Comparison of ENCODE assay signal across 27 mouse cellular contexts in genomic region chr12:8462533-8462932, GRCm38 (mm10).
"Had no signal": no experiment of that assay in that cellular context is flagged by ENCODE, and none has a peak within 500 bp of the region (broad histone marks: within the 10 kb centered on the region; RNA-seq: fewer than 3 reads in every experiment).

No protein-coding gene starts in this region.

- H3K4me2 ChIP-seq: embryonic facial prominence, embryonic 12.5 days; embryonic facial prominence, embryonic 13.5 days; embryonic facial prominence, embryonic 15.5 days; forebrain, embryonic 12.5 days; forebrain, embryonic 13.5 days; forebrain, embryonic 15.5 days; heart, embryonic 11.5 days had no signal

- H3K4me1 ChIP-seq: forebrain, embryonic 12.5 days; forebrain, embryonic 13.5 days; forebrain, embryonic 15.5 days had no signal

- H3K27ac ChIP-seq: embryonic facial prominence, embryonic 10.5 days; embryonic facial prominence, embryonic 12.5 days; embryonic facial prominence, embryonic 13.5 days; embryonic facial prominence, embryonic 15.5 days; forebrain, embryonic 10.5 days; forebrain, embryonic 12.5 days; forebrain, embryonic 13.5 days; forebrain, embryonic 15.5 days; gastrocnemius, adult 2 months; heart, adult 2 months; heart, embryonic 10.5 days had no signal

- H3K9me3 ChIP-seq: embryonic facial prominence, embryonic 10.5 days; embryonic facial prominence, embryonic 12.5 days; embryonic facial prominence, embryonic 13.5 days; embryonic facial prominence, embryonic 15.5 days; forebrain, embryonic 10.5 days; forebrain, embryonic 12.5 days; forebrain, embryonic 13.5 days; forebrain, embryonic 15.5 days; heart, embryonic 10.5 days had no signal

- H3K9ac ChIP-seq: embryonic facial prominence, embryonic 12.5 days; embryonic facial prominence, embryonic 13.5 days; embryonic facial prominence, embryonic 15.5 days; forebrain, embryonic 12.5 days; forebrain, embryonic 13.5 days; forebrain, embryonic 15.5 days had no signal

- ATAC-seq: forebrain, embryonic 13.5 days; forebrain, embryonic 14.5 days; forebrain, embryonic 16.5 days had no signal

- DNase-seq: cerebellum, adult 9-11 months; cerebellum, postnatal 10 days; cerebellum, postnatal 14 days; cerebellum, postnatal 25 days; cerebellum, postnatal 36 days; embryo, embryonic 11 days; gastrocnemius, adult 2 months; gastrocnemius, postnatal 10 days; gastrocnemius, postnatal 14 days; gastrocnemius, postnatal 25 days; gastrocnemius, postnatal 36 days; heart, adult 11 months; heart, adult 18-20 months; heart, adult 2 months had no signal

- H3K4me3 ChIP-seq: embryonic facial prominence, embryonic 10.5 days; embryonic facial prominence, embryonic 12.5 days; embryonic facial prominence, embryonic 13.5 days; embryonic facial prominence, embryonic 15.5 days; erythroblast, embryonic 14.5 days; forebrain, embryonic 10.5 days; forebrain, embryonic 12.5 days; forebrain, embryonic 13.5 days; forebrain, embryonic 15.5 days; gastrocnemius, adult 2 months; heart, adult 2 months; heart, embryonic 10.5 days had no signal

- H3K36me3 ChIP-seq: embryonic facial prominence, embryonic 10.5 days; embryonic facial prominence, embryonic 12.5 days; embryonic facial prominence, embryonic 13.5 days; embryonic facial prominence, embryonic 15.5 days; forebrain, embryonic 10.5 days; forebrain, embryonic 12.5 days; forebrain, embryonic 15.5 days; heart, embryonic 10.5 days had no signal

- H3K27me3 ChIP-seq: embryonic facial prominence, embryonic 12.5 days; embryonic facial prominence, embryonic 13.5 days; embryonic facial prominence, embryonic 15.5 days; forebrain, embryonic 12.5 days; forebrain, embryonic 13.5 days; forebrain, embryonic 15.5 days had no signal
